Mouse (Mus musculus) bone marrow, adult 2 months (tissue): ENCODE data around the gene Ankrd44. TPM values are rescaled to one million over a fixed set of nuclear protein-coding genes. Genes with fewer than 3 reads are reported as not detected.

ENCODE experiments used
- H3K27ac ChIP-seq: fragments of 200-500 bp; 2 replicates; pipeline ENCODE4 v1.5.1; 2012; ENCODE audit warnings: low read depth, mild to moderate bottlenecking, control low read depth, inconsistent platforms, low read length; ENCODE audit not compliant: control insufficient read depth, poor library complexity, insufficient read depth
- H3K4me1 ChIP-seq: fragments of 200-500 bp; 2 replicates; pipeline ENCODE4 v1.6.1; 2011; ENCODE audit warnings: low read length; ENCODE audit not compliant: control insufficient read depth, insufficient read depth
- H3K4me3 ChIP-seq: fragments of 200-500 bp; replicated peaks from 2 replicates; pipeline ENCODE3; 2011; ENCODE audit warnings: mild to moderate bottlenecking, low read depth, low read length, control low read depth; ENCODE audit not compliant: control insufficient read depth
- CTCF ChIP-seq: fragments of 200-500 bp; IDR thresholded peaks from 2 replicates; pipeline ENCODE4 v1.5.1; 2011; ENCODE audit warnings: low read length, control low read depth; ENCODE audit not compliant: control insufficient read depth, insufficient read depth
- POLR2A ChIP-seq: fragments of 200-500 bp; IDR thresholded peaks from 2 replicates; pipeline ENCODE4 v1.6.1; 2011; ENCODE audit warnings: low read depth, mild to moderate bottlenecking, control low read depth, low read length, borderline replicate concordance; ENCODE audit not compliant: control insufficient read depth
- WGBS: fragments of 180-500 bp; shearing (Covaris S2); methylation state at CpG from one replicate; pipeline ENCODE4 v1.1.7; 2018; 5-methylcytosine and 5-hydroxymethylcytosine counted together
- polyA plus RNA-seq: library from polyadenylated mRNA; stranded (reverse); fragments of >200 nt; gene quantifications from 2 replicates; pipeline ENCODE4 v1.2.4, GENCODE M21; 2011; ENCODE audit warnings: low replicate concordance; ENCODE audit not compliant: missing spikeins, insufficient read depth, insufficient read length

Gene Ankrd44
- polyA plus RNA-seq, 1 experiment, result 47.3 TPM

DNA sequence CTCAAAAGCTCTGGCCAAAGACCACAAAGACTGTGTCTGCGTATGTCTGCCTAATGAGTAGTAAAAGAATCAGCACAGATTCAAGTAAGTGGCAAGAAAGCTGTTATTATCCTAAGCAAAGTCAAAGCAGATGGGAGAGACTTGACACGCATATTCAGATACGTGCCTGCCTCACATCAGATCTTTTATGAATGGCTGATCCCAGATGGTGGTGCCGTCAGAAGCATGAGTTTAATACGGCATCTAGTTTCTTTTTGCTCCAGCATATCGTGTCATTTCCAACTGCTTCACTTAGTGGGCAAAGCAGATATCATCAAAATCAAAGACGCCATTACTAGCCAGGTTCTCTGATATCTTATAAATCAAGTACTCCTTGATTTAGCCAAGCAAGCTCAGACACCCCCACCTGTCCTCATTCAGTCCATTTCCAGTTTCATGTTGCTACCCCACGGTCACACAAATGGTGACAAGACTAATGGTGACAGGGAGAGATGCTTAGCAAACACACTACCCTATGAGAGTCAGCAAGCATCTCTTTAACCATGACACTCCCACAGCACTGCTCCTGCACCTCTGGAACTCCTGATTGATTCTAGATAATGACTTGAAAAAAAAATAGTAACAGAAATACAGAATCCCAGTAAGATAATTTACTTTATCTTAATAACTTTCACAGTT, 218.2 kb downstream of the Ankrd44 start:
- Histone ChIP-seq H3K27ac (no peak overlapping the region), H3K4me1 (no peaks in the 10 kb centered on the region), H3K4me3 (no peak overlapping the region)
- WGBS, result 90% methylated on average over 8 of the region's 8 CpGs
- TF ChIP-seq POLR2A (no peak), CTCF (no peak)

DNA sequence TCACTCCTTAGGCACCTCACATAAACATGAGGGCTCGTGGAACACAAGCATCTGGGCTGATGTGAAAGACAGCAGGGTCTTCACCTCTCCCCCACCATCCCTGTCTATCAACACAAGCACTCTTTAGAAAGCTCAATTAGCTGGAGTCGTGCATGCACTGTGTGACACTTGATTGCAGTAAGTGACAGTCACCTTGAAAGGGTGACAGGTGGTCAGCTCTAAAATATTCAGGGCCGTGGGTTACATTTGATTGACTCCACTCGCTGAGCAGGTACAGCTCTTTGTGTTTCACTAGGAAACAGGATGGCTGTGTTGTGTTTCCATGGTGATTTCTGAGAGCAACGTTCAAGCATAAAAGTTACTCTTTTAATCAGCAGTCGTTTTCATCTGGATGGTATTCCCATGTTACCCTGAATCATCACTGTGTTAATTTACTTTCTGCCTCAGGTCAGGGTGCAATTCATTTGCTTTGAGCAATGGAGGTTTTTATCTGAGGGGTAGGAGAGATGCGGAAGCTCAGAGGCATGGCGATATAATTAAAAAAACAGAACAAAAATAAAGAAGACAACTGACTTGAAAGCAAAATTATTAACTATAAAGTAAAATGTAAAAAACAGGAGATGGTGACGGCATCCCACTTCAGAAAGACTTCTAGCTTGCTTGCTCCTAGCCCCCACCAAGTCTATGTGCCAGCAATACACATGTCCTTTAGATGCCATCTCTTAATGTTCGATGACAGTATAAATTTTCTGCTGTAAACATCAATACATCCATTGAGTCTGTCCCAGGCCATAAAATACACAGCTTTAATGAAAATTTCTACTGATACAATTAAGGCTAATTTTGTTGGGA, 218.9 kb downstream of the Ankrd44 start:
- 81% methylated on average over 10 of the region's 10 CpGs for WGBS
- Histone ChIP-seq H3K4me3 (no peak overlapping the region), H3K4me1 (no peaks in the 10 kb centered on the region), H3K27ac (no peak overlapping the region)
- no peak for TF ChIP-seq POLR2A
- TF ChIP-seq CTCF, result no peak

DNA sequence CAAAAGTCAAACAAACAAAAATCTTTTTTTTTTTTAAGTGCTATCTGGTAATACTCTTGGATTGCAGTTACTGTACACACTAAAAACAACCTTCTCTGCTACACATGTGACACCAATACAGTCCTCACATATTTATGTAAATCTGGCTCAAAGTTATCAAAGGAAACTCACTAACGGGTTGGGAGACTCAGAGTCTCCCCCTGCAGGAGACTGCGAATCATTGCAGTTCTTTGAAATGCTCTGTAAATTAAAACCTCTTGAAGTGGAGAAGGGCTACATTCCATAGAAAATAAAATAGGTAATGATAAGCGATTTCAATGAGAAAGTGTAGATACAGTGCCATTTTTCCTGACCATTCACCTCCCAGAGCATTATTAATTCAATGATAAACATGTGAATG, 219.6 kb downstream of the Ankrd44 start:
- Histone ChIP-seq H3K4me1 (no peaks in the 10 kb centered on the region), H3K27ac (no peak overlapping the region), H3K4me3 (no peak overlapping the region)
- 29% methylated on average over 3 of the region's 3 CpGs for WGBS
- TF ChIP-seq CTCF (no peak), POLR2A (no peak)

DNA sequence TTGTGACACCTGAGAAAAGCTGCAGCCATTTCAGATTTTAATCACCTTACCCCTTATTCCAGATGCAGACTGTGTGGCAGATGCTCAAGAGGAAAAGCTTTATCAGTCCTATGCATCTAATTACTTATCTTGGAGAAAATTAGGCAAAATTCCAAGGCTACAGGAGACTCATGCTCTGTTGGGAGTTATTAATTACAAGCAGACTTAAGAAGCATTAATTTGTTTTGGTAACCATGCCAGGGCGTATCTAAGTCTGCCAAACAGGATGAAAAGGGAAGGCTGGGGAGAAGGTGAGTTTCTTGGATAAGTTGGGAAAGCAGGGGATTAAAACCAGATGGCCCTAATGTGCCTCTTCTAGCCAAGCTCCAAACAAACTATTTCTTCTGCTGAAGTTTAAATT, 222.7 kb downstream of the Ankrd44 start:
- TF ChIP-seq POLR2A, result no peak
- no peak for TF ChIP-seq CTCF
- 79% methylated on average over 1 of the region's 1 CpGs for WGBS
- Histone ChIP-seq H3K27ac (no peak overlapping the region), H3K4me3 (no peak overlapping the region), H3K4me1 (no peaks in the 10 kb centered on the region)

GRCm38 (mm10) chr1:54702918-54703317, 223.3 kb downstream of the Ankrd44 start:
- TF ChIP-seq CTCF (no peak), POLR2A (no peak)
- H3K27ac ChIP-seq, result no peak overlapping the region
- no peak overlapping the region for H3K4me3 ChIP-seq
- H3K4me1 ChIP-seq, result no peaks in the 10 kb centered on the region

GRCm38 (mm10) chr1:54695396-54695795, 230.8 kb downstream of the Ankrd44 start:
- Histone ChIP-seq H3K4me3 (no peak overlapping the region), H3K27ac (no peak overlapping the region), H3K4me1 (no peaks in the 10 kb centered on the region; the same call in 1 of the 2 replicates)
- 33% methylated on average over 3 of the region's 3 CpGs for WGBS
- TF ChIP-seq CTCF, result no peak
- no peak for TF ChIP-seq POLR2A

DNA sequence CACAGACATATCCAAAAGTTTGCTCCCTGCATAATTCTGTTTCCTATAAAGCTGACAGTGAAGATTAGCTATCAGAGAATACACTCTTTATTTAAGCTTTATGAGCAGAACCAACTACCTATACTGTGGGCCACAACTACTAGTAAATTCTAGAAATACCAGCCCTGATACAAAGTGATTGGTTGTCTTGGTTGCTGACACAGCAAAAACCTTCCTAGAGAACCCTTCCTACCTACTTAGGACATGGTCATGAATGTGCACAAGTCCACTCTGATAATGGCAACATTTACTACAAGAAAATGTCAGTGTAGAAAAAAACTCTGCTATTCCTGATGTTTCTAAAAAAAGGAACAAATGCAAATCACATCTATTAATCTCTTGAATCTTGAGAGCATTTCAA, 234.4 kb downstream of the Ankrd44 start:
- TF ChIP-seq CTCF (no peak), POLR2A (no peak)
- H3K4me3 ChIP-seq, result no peak overlapping the region
- no peak overlapping the region for H3K27ac ChIP-seq
- no peaks in the 10 kb centered on the region; the same call in 1 of the 2 replicates for H3K4me1 ChIP-seq

DNA sequence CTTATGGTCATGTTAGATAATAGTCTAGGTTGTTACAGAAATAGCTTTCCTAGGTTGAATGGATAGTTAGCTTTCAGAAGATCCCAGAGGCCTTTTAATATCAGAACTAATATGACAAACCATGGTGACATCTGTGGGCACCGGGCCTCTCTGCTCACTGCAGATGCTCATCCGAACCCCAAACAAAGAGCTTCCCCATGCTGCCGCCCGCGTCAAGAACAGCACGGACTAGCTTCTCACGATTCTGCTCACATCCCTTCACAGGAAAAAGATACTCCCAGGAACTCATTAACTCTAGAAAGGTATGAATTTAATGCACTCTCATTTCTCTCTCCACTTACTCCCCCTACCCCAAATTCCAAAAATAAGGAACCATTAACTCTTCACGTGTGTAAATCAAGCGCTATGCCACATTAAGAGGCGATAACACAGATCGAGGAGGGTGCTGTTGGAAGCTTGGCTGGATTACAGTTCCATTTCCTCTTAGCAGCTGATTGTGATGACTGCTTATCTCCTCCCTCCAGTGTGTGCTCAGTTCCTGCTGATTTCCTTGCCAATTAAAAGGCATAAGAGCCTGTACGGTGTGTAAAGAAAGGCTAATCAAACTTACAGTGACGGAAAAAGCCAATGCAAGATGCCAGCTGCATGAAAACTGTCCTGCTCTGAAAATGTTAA, 235.8 kb downstream of the Ankrd44 start:
- WGBS, result 39% methylated on average over 13 of the region's 13 CpGs
- Histone ChIP-seq H3K4me3 (no peak overlapping the region), H3K4me1 (no peaks in the 10 kb centered on the region; the same call in 1 of the 2 replicates), H3K27ac (no peak overlapping the region)
- TF ChIP-seq CTCF (no peak), POLR2A (no peak)
